Mouse (Mus musculus): ENCODE measurements around the gene Me3. TPM values are rescaled to one million over a fixed set of nuclear protein-coding genes. Genes with fewer than 3 reads are reported as not detected.

The Me3 gene
- polyA plus RNA-seq, 1 experiment from 2014 or later, result 1.1 TPM

DNA sequence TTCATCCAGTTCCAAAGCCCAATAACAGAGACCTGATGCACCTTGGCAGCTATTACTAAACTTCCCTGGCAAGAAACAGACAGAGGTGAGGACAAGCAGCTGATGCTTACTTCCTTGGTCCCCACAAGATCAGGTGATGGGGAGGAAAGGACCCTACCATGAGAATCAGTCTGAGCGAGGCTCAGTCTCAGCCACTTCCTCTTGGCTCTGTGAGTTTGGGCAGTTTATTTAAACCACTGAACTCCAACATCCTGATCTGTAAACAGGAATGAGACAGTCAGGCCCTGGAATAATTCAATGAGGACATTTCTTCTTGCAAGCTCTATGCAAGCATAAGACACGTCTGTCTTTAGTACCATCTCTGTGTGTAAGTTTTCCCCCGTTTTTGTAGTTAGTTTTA lies 170.3 kb downstream of the Me3 start:
- Histone ChIP-seq H3K4me3 (no peak overlapping the region), H3K27ac (no peak overlapping the region), H3K9me3 (no peaks in the 10 kb centered on the region), H3K27me3 (no peaks in the 10 kb centered on the region), H3K4me2 (replicated peaks) (no peak overlapping the region), H3K36me3 (no peaks in the 10 kb centered on the region), H3K4me1 (peaks cover 13% of the 10 kb centered on the region), H3K9ac (no peak overlapping the region)
- 73% methylated on average over 3 of the region's 3 CpGs for WGBS
- no peak for ATAC-seq (ENCODE audit: low FRiP score, low read depth)

DNA sequence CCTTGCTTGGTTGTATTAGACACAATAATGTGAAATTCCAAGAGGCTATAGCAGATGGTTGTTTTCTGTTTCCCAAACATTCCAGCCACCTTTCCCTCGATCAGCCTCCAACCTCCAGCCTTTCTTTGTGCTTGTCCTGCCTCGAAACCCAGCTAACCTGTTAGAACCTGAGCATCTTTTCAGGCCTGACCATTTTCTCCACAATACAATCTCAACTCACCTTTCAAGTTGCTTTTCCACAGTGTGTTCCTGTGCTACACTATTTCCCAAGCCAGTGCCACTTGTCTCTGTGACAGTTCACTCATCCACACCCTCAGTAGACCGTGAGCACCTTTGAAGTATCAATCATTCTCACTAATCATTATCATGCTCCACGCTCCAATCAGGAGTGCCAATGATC lies 171.8 kb downstream of the Me3 start:
- H3K27me3 ChIP-seq, result no peaks in the 10 kb centered on the region
- ATAC-seq (ENCODE audit: low FRiP score, low read depth), result no peak
- no peaks in the 10 kb centered on the region for H3K36me3 ChIP-seq
- 85% methylated on average over 4 of the region's 4 CpGs for WGBS
- H3K9ac ChIP-seq, result no peak overlapping the region
- no peak overlapping the region for H3K27ac ChIP-seq
- no peak overlapping the region for H3K4me3 ChIP-seq
- no peak overlapping the region for H3K4me2 ChIP-seq (replicated peaks)
- no peaks in the 10 kb centered on the region for H3K9me3 ChIP-seq
- H3K4me1 ChIP-seq, result no peaks in the 10 kb centered on the region

DNA sequence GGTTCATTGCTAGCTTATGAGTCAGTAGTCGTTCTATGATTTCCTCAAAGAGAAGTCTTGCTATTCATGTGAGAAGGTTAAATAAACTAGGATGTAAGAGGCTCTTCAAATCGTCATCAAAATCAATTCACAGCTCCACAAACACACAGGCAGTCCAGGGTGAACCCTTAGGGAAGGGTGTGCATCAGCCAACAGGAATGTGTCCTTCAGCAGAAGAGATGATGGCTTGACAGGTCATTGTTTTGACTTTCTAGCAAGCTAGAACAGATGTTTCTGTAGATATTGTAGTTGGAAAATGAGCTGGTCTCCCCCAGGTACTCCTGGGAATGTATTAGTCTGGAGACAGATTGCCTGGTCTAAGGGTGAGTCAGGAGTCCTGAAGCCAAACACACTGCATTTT lies 177.2 kb downstream of the Me3 start:
- Histone ChIP-seq H3K9ac (no peak overlapping the region), H3K4me2 (replicated peaks) (no peak overlapping the region), H3K27ac (no peak overlapping the region), H3K27me3 (no peaks in the 10 kb centered on the region), H3K36me3 (no peaks in the 10 kb centered on the region), H3K4me3 (no peak overlapping the region), H3K4me1 (no peaks in the 10 kb centered on the region), H3K9me3 (no peaks in the 10 kb centered on the region)
- WGBS, result 60% methylated on average over 2 of the region's 2 CpGs
- ATAC-seq (ENCODE audit: low FRiP score, low read depth), result no peak

DNA sequence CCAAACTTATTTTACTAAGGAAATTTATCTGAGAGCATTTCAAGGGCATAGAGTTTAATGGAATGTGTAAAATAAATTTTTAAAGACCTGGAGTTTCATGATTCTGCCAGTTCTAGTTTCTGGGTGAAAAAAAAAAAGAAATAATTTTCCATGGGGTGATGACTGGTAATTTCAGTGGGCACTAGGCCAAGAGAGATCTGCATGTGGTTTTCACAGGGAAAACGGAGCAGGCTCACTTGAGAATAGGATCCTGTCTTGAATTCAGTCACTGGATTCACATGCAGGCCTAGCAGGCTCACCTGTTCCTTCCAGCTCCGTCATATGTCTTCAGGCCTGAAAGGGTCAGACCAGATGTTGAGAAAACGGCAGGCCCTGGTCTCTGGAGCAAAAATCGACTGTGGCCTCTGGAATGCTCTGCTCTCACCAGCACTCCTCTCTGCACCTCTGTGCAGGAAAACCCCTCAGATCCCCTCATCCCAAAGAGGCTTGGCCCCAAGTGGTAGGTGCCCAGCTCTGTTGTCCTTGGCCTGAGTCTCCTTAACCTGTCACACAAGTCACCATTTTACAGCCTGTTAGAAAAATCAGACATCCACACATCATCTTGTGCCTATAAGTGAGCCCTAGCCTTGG lies 196.4 kb downstream of the Me3 start:
- Histone ChIP-seq H3K4me1 (peaks cover 20% of the 10 kb centered on the region), H3K36me3 (no peaks in the 10 kb centered on the region), H3K4me3 (no peak overlapping the region), H3K27ac (peak overlapping the region; percentile 79; the same call in 1 of the 2 replicates), H3K4me2 (replicated peaks) (no peak overlapping the region), H3K9me3 (no peaks in the 10 kb centered on the region), H3K9ac (no peak overlapping the region), H3K27me3 (no peaks in the 10 kb centered on the region)
- 19% methylated on average over 4 of the region's 4 CpGs for WGBS
- peak; percentile 49 for ATAC-seq (ENCODE audit: low FRiP score, low read depth)

DNA sequence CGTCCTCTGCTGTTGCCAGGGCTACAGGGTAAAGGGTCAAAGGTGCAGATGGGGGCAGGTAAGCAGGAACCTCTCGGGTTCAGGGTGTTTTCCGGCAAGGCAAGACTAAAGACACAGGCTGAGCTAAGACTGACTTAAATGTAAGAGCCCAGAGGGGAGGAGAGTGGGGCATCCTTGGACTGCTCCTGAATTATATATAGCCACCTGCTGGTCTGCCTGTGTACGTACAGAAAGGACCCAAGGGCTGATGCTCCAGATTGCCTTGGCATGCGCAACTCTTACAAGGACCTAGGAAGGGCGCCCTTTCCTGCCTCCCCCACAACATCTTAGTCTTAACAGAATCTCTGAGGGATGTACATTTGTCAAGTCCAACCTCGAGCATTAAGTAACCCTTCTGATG lies 197.0 kb downstream of the Me3 start:
- no peak overlapping the region for H3K4me2 ChIP-seq (replicated peaks)
- no peaks in the 10 kb centered on the region for H3K27me3 ChIP-seq
- peak overlapping the region; percentile 79; the same call in 1 of the 2 replicates for H3K27ac ChIP-seq
- no peaks in the 10 kb centered on the region for H3K36me3 ChIP-seq
- 63% methylated on average over 7 of the region's 7 CpGs for WGBS
- peak; percentile 33; the same call in 1 of the 2 replicates for ATAC-seq (ENCODE audit: low FRiP score, low read depth)
- H3K4me3 ChIP-seq, result no peak overlapping the region
- H3K4me1 ChIP-seq, result peaks cover 20% of the 10 kb centered on the region
- H3K9ac ChIP-seq, result no peak overlapping the region
- H3K9me3 ChIP-seq, result no peaks in the 10 kb centered on the region

DNA sequence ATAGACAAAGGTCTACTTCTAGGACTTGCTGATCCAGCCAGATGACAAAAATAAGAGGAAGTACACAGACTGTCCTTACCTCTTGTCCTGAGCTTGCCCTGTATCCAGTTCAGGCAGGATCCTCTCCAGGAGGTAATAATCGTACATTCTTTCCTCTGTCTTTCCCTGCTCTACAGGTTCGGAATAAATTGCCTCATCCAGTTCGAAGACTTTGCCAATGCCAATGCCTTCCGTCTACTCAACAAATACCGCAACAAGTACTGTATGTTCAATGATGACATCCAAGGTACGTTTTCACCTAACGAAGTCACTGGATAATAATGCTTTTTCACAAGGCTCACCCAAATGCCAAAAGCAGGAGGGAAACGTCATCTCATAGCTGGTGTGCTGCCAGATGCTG lies 201.3 kb downstream of the Me3 start:
- WGBS, result 84% methylated on average over 8 of the region's 8 CpGs
- H3K4me1 ChIP-seq, result peaks cover 9% of the 10 kb centered on the region
- ATAC-seq (ENCODE audit: low FRiP score, low read depth), result no peak
- H3K9me3 ChIP-seq, result no peaks in the 10 kb centered on the region
- H3K27me3 ChIP-seq, result no peaks in the 10 kb centered on the region
- no peak overlapping the region for H3K9ac ChIP-seq
- no peak overlapping the region for H3K4me2 ChIP-seq (replicated peaks)
- H3K27ac ChIP-seq, result no peak overlapping the region
- H3K4me3 ChIP-seq, result no peak overlapping the region
- H3K36me3 ChIP-seq, result no peaks in the 10 kb centered on the region

DNA sequence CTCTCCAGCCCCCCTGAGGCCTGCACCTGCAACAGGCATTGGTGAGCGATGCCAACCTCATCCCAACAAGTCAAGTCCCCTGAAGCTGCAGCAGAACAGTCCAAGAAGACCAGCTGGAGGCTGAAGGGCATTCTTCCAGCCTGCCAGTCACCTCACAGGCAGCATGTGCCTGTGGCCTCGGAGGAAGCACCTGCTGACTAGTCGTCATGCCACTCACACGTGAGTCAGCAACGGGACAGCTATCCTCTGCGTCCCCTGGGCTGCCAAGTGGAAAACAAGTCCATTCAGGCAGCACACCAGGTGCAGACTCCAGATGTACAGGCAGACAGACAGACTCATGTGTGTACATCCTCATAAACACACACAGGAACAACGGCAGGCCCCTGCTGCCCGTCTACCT lies 203.4 kb downstream of the Me3 start:
- WGBS, result 51% methylated on average over 8 of the region's 8 CpGs
- ATAC-seq (ENCODE audit: low FRiP score, low read depth), result no peak
- Histone ChIP-seq H3K4me2 (replicated peaks) (no peak overlapping the region), H3K36me3 (no peaks in the 10 kb centered on the region), H3K27me3 (no peaks in the 10 kb centered on the region), H3K4me1 (no peaks in the 10 kb centered on the region), H3K9ac (no peak overlapping the region), H3K4me3 (no peak overlapping the region), H3K27ac (no peak overlapping the region), H3K9me3 (no peaks in the 10 kb centered on the region)

DNA sequence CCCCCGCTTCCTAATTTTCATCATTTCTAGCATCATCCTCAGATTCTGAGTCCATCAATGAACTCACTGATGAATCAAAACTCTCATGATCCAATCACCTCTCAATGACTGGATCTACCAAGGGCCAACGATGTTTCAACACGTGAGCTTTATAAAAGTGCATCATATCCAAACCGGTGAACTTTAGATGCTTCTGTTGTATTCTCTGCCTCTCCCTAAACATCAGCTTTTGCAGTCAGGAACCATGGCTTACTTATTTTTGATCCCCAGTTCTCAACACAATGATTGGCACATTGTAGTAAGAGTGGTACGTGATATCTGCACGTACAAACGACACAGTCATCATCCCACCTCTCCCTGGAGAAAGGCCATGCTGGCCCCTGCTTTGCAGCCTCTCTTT lies 204.5 kb downstream of the Me3 start:
- ATAC-seq (ENCODE audit: low FRiP score, low read depth), result no peak
- Histone ChIP-seq H3K4me3 (no peak overlapping the region), H3K36me3 (no peaks in the 10 kb centered on the region), H3K4me2 (replicated peaks) (no peak overlapping the region), H3K9ac (no peak overlapping the region), H3K9me3 (no peaks in the 10 kb centered on the region), H3K27ac (no peak overlapping the region), H3K4me1 (no peaks in the 10 kb centered on the region; the same call in 1 of the 2 replicates), H3K27me3 (no peaks in the 10 kb centered on the region)
- WGBS, result 93% methylated on average over 7 of the region's 7 CpGs

DNA sequence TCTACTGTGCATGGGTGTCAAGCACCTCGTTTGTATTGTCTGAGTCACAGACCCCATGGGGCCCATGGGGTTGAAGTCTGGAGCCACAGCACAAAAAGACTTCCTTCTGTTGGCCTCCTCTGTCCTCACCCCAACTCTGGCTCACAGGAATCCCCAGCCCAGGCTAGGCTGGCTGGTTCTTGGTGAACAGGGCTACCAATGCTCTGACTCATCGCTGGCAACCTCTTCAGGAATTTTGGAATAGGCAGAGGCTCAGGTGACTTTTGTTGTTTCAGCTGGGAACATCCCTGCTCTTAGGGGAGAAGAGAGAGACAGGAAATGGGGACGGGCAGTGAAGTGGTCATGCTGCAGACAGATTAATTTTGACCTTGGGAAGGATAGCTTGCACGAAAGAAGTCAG lies 205.6 kb downstream of the Me3 start:
- H3K27ac ChIP-seq, result no peak overlapping the region
- no peak for ATAC-seq (ENCODE audit: low FRiP score, low read depth)
- WGBS, result 64% methylated on average over 4 of the region's 4 CpGs

DNA sequence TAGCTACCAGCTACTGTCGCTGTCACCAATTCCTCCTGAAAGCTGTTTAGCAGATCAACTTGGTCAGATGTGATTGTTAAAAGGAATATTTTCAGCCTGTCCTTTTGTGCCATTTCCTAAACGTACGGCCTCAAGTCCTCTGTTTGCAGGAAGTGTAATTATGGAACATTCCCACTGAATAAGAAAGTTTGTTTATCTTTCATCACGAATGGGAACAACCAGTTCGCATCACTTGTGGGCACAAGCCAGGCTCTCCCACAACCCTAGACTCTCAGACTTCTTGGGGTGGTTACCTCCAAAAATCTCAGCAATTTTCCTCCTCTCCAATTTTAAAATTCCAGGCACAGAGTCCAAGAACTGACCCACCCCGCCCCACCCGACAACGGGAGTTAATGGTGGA lies 207.5 kb downstream of the Me3 start:
- 83% methylated on average over 8 of the region's 8 CpGs for WGBS
- Histone ChIP-seq H3K4me2 (replicated peaks) (no peak overlapping the region), H3K9ac (no peak overlapping the region), H3K27me3 (0 out of 2 replicates have a peak, but pooled peaks cover 2% of the 10 kb centered on the region), H3K4me1 (no peaks in the 10 kb centered on the region; the same call in 1 of the 2 replicates), H3K36me3 (no peaks in the 10 kb centered on the region), H3K4me3 (no peak overlapping the region), H3K27ac (no peak overlapping the region), H3K9me3 (no peaks in the 10 kb centered on the region)
- ATAC-seq (ENCODE audit: low FRiP score, low read depth), result no peak

More for the DNA sequence above, 205.6 kb downstream of the Me3 start:
- Histone ChIP-seq H3K27me3 (no peaks in the 10 kb centered on the region), H3K4me3 (no peak overlapping the region), H3K36me3 (no peaks in the 10 kb centered on the region), H3K9me3 (no peaks in the 10 kb centered on the region), H3K4me2 (replicated peaks) (no peak overlapping the region), H3K4me1 (no peaks in the 10 kb centered on the region; the same call in 1 of the 2 replicates), H3K9ac (no peak overlapping the region)

DNA sequence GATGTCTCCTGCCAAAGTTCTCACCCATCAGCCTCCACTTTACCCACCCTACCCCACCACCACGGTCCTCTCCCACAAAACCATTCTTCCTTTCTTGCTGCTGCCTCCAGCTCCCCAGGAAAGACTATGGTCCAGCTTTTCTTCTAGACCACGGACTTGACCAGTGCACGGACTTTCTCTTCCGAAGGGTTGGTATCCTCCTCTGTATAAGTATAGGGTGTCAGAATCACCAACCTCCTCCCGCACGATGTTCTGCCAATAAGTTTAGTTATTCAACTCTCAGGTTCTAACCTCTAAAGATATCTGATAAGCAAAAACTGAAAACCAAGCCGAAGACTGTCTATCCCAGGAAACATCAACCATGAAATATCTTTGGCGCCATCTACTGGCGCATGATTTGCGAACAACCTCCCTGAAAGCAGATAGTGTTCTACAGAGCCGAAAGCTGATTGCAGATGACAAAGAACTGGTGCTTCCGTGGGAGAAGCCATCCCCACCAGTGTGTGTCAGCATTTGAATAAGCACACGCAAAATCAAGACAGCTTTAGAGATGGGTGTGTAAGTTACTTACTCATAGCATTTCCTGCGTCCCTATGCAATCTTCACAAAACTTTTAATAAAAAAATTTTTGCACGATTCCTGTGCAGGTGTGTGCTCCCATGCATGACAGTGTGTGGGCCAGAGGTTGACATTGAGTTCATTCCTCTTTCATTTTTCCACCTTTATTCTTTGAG lies 209.6 kb downstream of the Me3 start:
- no peak overlapping the region for H3K27ac ChIP-seq
- 38% methylated on average over 15 of the region's 15 CpGs for WGBS
- no peak overlapping the region for H3K4me3 ChIP-seq
- H3K9me3 ChIP-seq, result no peaks in the 10 kb centered on the region
- no peaks in the 10 kb centered on the region; the same call in 1 of the 2 replicates for H3K4me1 ChIP-seq
- no peak overlapping the region for H3K9ac ChIP-seq
- H3K27me3 ChIP-seq, result 0 out of 2 replicates have a peak, but pooled peaks cover 3% of the 10 kb centered on the region
- ATAC-seq (ENCODE audit: low FRiP score, low read depth), result peak; percentile 61
- H3K36me3 ChIP-seq, result no peaks in the 10 kb centered on the region
- no peak overlapping the region for H3K4me2 ChIP-seq (replicated peaks)

DNA sequence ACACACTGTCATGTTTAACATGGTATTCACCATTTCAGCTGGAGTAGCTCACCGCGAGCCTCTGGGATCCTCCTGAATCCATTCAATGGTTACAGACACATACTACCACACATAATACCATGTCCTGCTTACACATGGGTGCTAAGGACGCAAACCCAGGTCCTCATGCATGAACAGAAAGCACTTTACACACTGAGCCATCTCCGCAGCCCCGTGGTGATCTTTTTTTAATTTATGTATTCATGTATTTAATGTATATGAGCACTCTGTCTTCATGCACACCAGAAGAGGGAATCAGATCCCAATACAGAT lies 210.2 kb downstream of the Me3 start:
- Histone ChIP-seq H3K4me3 (no peak overlapping the region), H3K9ac (no peak overlapping the region), H3K9me3 (no peaks in the 10 kb centered on the region), H3K4me2 (replicated peaks) (no peak overlapping the region), H3K36me3 (no peaks in the 10 kb centered on the region), H3K4me1 (no peaks in the 10 kb centered on the region; the same call in 1 of the 2 replicates), H3K27me3 (0 out of 2 replicates have a peak, but pooled peaks cover 3% of the 10 kb centered on the region), H3K27ac (no peak overlapping the region)
- ATAC-seq (ENCODE audit: low FRiP score, low read depth), result no peak
- WGBS, result 89% methylated on average over 5 of the region's 5 CpGs
